Mouse (Mus musculus) forebrain, postnatal 0 days (tissue): ENCODE measurements around the gene Myh7b. TPM values are rescaled to one million over a fixed set of nuclear protein-coding genes. Genes with fewer than 3 reads are reported as not detected.

ENCODE experiments used
- ATAC-seq: fragments of 200-750 bp; cut with Nextera tagmentation; 2 replicates; pipeline ENCODE4 v1.8.0; 2017; ENCODE audit warnings: mild to moderate bottlenecking, moderate library complexity
- DNase-seq: peaks from one replicate; pipeline ENCODE4 v3.0.0-alpha.2; 2015
- H3K27ac ChIP-seq: fragments of 300-500 bp; sonication (generic); 2 replicates; pipeline ENCODE4 v1.5.1; 2014; ENCODE audit warnings: low read depth, mild to moderate bottlenecking, antibody characterized with exemption, low read length, moderate library complexity, mixed read lengths
- H3K27me3 ChIP-seq: fragments of 300-500 bp; sonication (generic); 2 replicates; pipeline ENCODE4 v1.6.1; 2014; ENCODE audit warnings: mild to moderate bottlenecking, low read length, mixed read lengths; ENCODE audit not compliant: insufficient read depth
- H3K36me3 ChIP-seq: fragments of 300-500 bp; sonication (generic); 2 replicates; pipeline ENCODE4 v1.6.1; 2014; ENCODE audit warnings: mild to moderate bottlenecking, moderate library complexity; ENCODE audit not compliant: insufficient read depth
- H3K4me1 ChIP-seq: fragments of 300-500 bp; sonication (generic); 2 replicates; pipeline ENCODE4 v1.6.1; 2014; ENCODE audit warnings: antibody characterized with exemption; ENCODE audit not compliant: insufficient read depth
- H3K4me2 ChIP-seq: fragments of 300-500 bp; sonication (generic); 2 replicates; pipeline ENCODE4 v1.6.1; 2014; ENCODE audit warnings: low read depth, mild to moderate bottlenecking, moderate library complexity
- H3K4me3 ChIP-seq: fragments of 300-500 bp; sonication (generic); 2 replicates; pipeline ENCODE4 v1.5.1; 2014; ENCODE audit warnings: low read depth, low read length, mixed read lengths
- H3K9ac ChIP-seq: fragments of 300-500 bp; sonication (generic); 2 replicates; pipeline ENCODE4 v1.6.1; 2014; ENCODE audit warnings: mild to moderate bottlenecking
- H3K9me3 ChIP-seq: fragments of 300-500 bp; sonication (generic); 2 replicates; pipeline ENCODE4 v1.6.1; 2016; ENCODE audit warnings: low read length
- CTCF ChIP-seq: sonication (generic); IDR thresholded peaks from 2 replicates; pipeline ENCODE4 v1.5.1; 2016; ENCODE audit warnings: antibody characterized with exemption, control low read depth, low read depth
- WGBS: fragments of 180-500 bp; shearing (Covaris S2); extraction: QIAGEN DNeasy Blood & Tissue Kit; methylation state at CpG from one replicate; pipeline ENCODE4 v1.1.7; 2014; 5-methylcytosine and 5-hydroxymethylcytosine counted together
- microRNA counts: library from miRNA; unstranded; fragments of <30 nt; microRNA quantifications from one replicate; lab custom pipeline; 2015
- microRNA-seq, 2 experiments: library from miRNA; unstranded; fragments of <30 nt; microRNA quantifications; one replicate each; pipeline ENCODE4; 2016
- polyA plus RNA-seq: library from polyadenylated mRNA; unstranded; fragments of >200 nt; fragmentation: Nextera tagmentation; extraction: Ambion mirVana; gene quantifications from 2 replicates; pipeline ENCODE4 v1.2.1, GENCODE M21; 2015
- total RNA-seq: library from RNA; depleted of rRNA; stranded (reverse); fragments of >200 nt; gene quantifications from 2 replicates; pipeline ENCODE4 v1.2.3, GENCODE M21; 2014; rRNA removed

The Myh7b gene
- total and polyA plus RNA-seq, 2 experiments from 2014 or later, result 0.29 to 2.0 TPM

DNA sequence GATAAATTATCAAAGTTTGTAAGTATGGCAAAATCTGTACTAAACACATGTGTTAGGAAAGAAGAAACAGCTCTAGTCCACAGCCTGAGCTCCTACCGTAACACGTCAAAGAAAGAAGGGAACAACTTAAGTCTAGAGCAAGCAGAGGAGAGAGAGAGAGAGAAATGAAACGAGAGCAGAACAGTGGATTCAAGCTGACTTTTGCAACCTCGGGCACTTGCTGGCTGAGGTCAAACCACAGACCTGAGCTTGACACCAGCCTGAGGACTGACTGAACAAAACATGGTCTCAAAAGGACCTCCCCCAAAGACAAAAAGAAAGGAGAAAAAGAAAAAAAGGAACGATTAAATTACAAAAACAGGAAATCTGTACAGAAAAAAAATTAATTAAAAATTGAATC lies 69.6 kb downstream of the Myh7b start:
- no peak overlapping the region for H3K4me2 ChIP-seq
- ATAC-seq (no peak), DNase-seq (no peak)
- TF ChIP-seq CTCF, result no peak
- H3K4me1 ChIP-seq, result no peaks in the 10 kb centered on the region
- H3K9me3 ChIP-seq, result no peaks in the 10 kb centered on the region
- no peaks in the 10 kb centered on the region for H3K27me3 ChIP-seq
- no peaks in the 10 kb centered on the region for H3K36me3 ChIP-seq
- H3K27ac ChIP-seq, result no peak overlapping the region
- no peak overlapping the region for H3K9ac ChIP-seq
- WGBS, result 69% methylated on average over 5 of the region's 5 CpGs
- H3K4me3 ChIP-seq, result no peak overlapping the region

- TF ChIP-seq CTCF, result no peak
- no peak overlapping the region for H3K9ac ChIP-seq
- no peaks in the 10 kb centered on the region for H3K9me3 ChIP-seq
- H3K4me3 ChIP-seq, result no peak overlapping the region
- 78% methylated on average over 8 of the region's 8 CpGs for WGBS
- ATAC-seq (no peak), DNase-seq (no peak)
- H3K27ac ChIP-seq, result no peak overlapping the region
- H3K4me2 ChIP-seq, result no peak overlapping the region
- no peaks in the 10 kb centered on the region for H3K4me1 ChIP-seq
- H3K36me3 ChIP-seq, result no peaks in the 10 kb centered on the region
- H3K27me3 ChIP-seq, result no peaks in the 10 kb centered on the region
Measured at GRCm38 (mm10) chr2:155681194-155681593, 70.2 kb downstream of the Myh7b start.

DNA sequence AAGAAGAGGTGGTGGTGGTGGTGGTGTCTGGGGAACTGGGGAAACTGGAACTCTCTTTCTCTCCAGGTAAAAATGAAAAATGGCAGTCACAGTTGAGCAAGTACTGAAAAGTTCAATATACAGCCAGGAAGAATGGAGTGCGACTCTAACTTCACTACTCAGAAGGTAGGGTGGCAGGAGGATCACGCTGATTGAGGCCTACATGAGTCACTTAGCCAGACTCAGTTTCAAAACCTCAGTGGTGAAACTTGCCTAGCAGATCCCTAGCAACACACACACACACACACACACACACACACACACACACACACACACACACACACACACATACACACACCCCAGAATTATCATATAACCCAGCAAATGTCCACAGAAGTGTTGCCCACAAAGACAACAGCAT lies 70.9 kb downstream of the Myh7b start:
- H3K4me3 ChIP-seq, result no peak overlapping the region
- no peaks in the 10 kb centered on the region for H3K36me3 ChIP-seq
- no peak overlapping the region for H3K27ac ChIP-seq
- H3K9me3 ChIP-seq, result no peaks in the 10 kb centered on the region
- no peak overlapping the region for H3K4me2 ChIP-seq
- WGBS, result 96% methylated on average over 2 of the region's 2 CpGs
- ATAC-seq (no peak), DNase-seq (no peak)
- TF ChIP-seq CTCF, result no peak
- no peaks in the 10 kb centered on the region for H3K4me1 ChIP-seq
- no peaks in the 10 kb centered on the region for H3K27me3 ChIP-seq
- no peak overlapping the region for H3K9ac ChIP-seq

GRCm38 (mm10) chr2:155683137-155683536 lies 72.1 kb downstream of the Myh7b start:
- no peak overlapping the region for H3K27ac ChIP-seq
- H3K4me1 ChIP-seq, result no peaks in the 10 kb centered on the region
- no peak overlapping the region for H3K4me3 ChIP-seq
- ATAC-seq, result no peak
- no peak for TF ChIP-seq CTCF
- H3K27me3 ChIP-seq, result no peaks in the 10 kb centered on the region
- no peak overlapping the region for H3K4me2 ChIP-seq
- DNase-seq, result no peak
- peaks cover 5% of the 10 kb centered on the region; the same call in 1 of the 2 replicates for H3K36me3 ChIP-seq
- WGBS, result 76% methylated on average over 3 of the region's 3 CpGs
- H3K9ac ChIP-seq, result no peak overlapping the region
- H3K9me3 ChIP-seq, result no peaks in the 10 kb centered on the region

DNA sequence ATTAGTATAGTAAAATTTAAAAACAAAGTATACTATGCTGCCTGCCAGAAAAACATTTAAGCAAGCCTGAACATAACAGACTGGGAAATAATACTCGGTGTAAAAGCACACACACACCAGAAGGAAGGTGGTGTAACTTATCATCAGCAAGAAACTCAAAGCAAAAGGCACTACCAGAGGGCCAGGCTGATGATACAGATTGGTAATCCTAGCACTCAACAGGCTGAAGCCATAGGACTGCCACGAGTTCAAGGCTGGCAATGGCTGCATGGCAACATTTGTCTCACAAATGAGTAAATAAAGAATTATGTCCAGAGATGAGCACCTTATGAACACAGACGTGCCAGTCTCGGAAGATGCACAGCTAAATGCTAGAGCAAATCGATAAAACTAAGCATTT lies 72.8 kb downstream of the Myh7b start:
- no peaks in the 10 kb centered on the region for H3K27me3 ChIP-seq

More for the DNA sequence above, 72.8 kb downstream of the Myh7b start:
- H3K9ac ChIP-seq, result no peak overlapping the region
- H3K4me1 ChIP-seq, result no peaks in the 10 kb centered on the region
- H3K9me3 ChIP-seq, result no peaks in the 10 kb centered on the region
- H3K4me3 ChIP-seq, result no peak overlapping the region
- DNase-seq (no peak), ATAC-seq (no peak)
- WGBS, result 89% methylated on average over 5 of the region's 5 CpGs
- no peak overlapping the region for H3K4me2 ChIP-seq
- H3K27ac ChIP-seq, result no peak overlapping the region
- H3K36me3 ChIP-seq, result peaks cover 5% of the 10 kb centered on the region; the same call in 1 of the 2 replicates
- no peak for TF ChIP-seq CTCF

MicroRNA genes within 50 kb of the gene (microRNA counts, 519-probe panel; counts per million panel counts)
- not detected for microRNA mmu-miR-499 (lab: Ali Mortazavi, UCI)

Small RNAs within 50 kb of the gene (microRNA-seq; reads per million reads assigned to microRNA genes)
- 1.9 to 7.6 reads per million in 2 experiments for gene Mir499

Other genes starting within 250 kb of the Myh7b start
- gene Trp53inp2, start 230.2 kb upstream of the Myh7b start, total RNA-seq, result 76.0 and 100.0 TPM in 2 replicates
- 58.6 and 60.2 TPM in 2 replicates for gene Trp53inp2, start 230.2 kb upstream of the Myh7b start, polyA plus RNA-seq
- 32.4 and 45.8 TPM in 2 replicates for gene Ncoa6, start 137.3 kb upstream of the Myh7b start, total RNA-seq
- 23.5 and 26.8 TPM in 2 replicates for gene Ncoa6, start 137.3 kb upstream of the Myh7b start, polyA plus RNA-seq
- 25.5 and 27.7 TPM in 2 replicates for gene Acss2, start 93.3 kb upstream of the Myh7b start, total RNA-seq
- 13.3 and 16.3 TPM in 2 replicates for gene Acss2, start 93.3 kb upstream of the Myh7b start, polyA plus RNA-seq
- 131 and 137 TPM in 2 replicates for gene Ggt7, start 93.0 kb upstream of the Myh7b start, total RNA-seq
- gene Ggt7, start 93.0 kb upstream of the Myh7b start, polyA plus RNA-seq, result 78.5 and 85.3 TPM in 2 replicates
- gene Gss, start 18.4 kb upstream of the Myh7b start, total RNA-seq, result 10.0 and 11.9 TPM in 2 replicates
- gene Gss, start 18.4 kb upstream of the Myh7b start, polyA plus RNA-seq, result 10.1 and 11.9 TPM in 2 replicates
- gene Trpc4ap, start 81.2 kb downstream of the Myh7b start, total RNA-seq, result 110 and 131 TPM in 2 replicates
- gene Trpc4ap, start 81.2 kb downstream of the Myh7b start, polyA plus RNA-seq, result 118 and 128 TPM in 2 replicates
- 35.9 and 41.9 TPM in 2 replicates for gene Edem2, start 118.3 kb downstream of the Myh7b start, total RNA-seq
- 30.7 and 34.1 TPM in 2 replicates for gene Edem2, start 118.3 kb downstream of the Myh7b start, polyA plus RNA-seq
- gene Gm17581, start 124.7 kb downstream of the Myh7b start, total RNA-seq, result not detected in 2 replicates
- gene Gm17581, start 124.7 kb downstream of the Myh7b start, polyA plus RNA-seq, result not detected in 2 replicates
- gene Procr, start 139.9 kb downstream of the Myh7b start, total RNA-seq, result 1.6 and 1.9 TPM in 2 replicates
- gene Procr, start 139.9 kb downstream of the Myh7b start, polyA plus RNA-seq, result 1.6 and 1.9 TPM in 2 replicates
- 124 and 128 TPM in 2 replicates for gene Mmp24, start 164.1 kb downstream of the Myh7b start, total RNA-seq
- 15.5 and 17.0 TPM in 2 replicates for gene Mmp24, start 164.1 kb downstream of the Myh7b start, polyA plus RNA-seq
- 26.4 and 31.4 TPM in 2 replicates for gene BC029722, start 208.2 kb downstream of the Myh7b start, total RNA-seq
- 53.4 and 55.5 TPM in 2 replicates for gene BC029722, start 208.2 kb downstream of the Myh7b start, polyA plus RNA-seq
- gene Eif6, start 215.7 kb downstream of the Myh7b start, total RNA-seq, result 91.9 and 99.3 TPM in 2 replicates
- gene Eif6, start 215.7 kb downstream of the Myh7b start, polyA plus RNA-seq, result 145 and 171 TPM in 2 replicates
- gene Fam83c, start 223.6 kb downstream of the Myh7b start, total RNA-seq, result not detected in 2 replicates
- gene Fam83c, start 223.6 kb downstream of the Myh7b start, polyA plus RNA-seq, result 0.06 and 0.12 TPM in 2 replicates